Mouse (Mus musculus): ENCODE data around the gene Nek1. TPM values are rescaled to one million over a fixed set of nuclear protein-coding genes. Genes with fewer than 3 reads are reported as not detected.

The Nek1 gene
- polyA plus RNA-seq, 1 experiment from 2014 or later = 30.4 TPM

DNA sequence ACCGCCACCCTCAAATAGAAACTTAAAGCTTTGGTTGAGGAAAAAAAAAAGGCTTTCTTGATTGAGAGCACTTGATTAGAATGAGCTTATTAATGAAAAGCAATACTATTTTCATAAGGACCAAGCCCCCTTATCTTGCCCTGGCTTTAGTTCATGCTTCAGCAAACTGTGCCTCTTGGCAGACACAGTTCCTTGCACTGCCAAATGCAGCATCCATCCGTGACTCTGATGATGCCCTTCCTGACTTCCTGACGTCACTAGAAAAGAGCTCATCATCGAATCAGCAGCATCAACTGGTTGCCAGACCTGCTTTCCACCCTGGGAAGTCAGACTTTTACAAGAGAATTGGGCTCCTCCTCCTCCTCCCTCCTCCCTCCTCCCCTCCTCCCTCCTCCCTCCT, 157.6 kb downstream of the Nek1 start:
- Histone ChIP-seq H3K9me3 (ENCODE audit: control insufficient read depth, low read length) (no peaks in the 10 kb centered on the region), H3K4me2 (replicated peaks; ENCODE audit: low read depth, low read length) (no peak overlapping the region), H3K4me3 (ENCODE audit: low read depth, low read length) (no peak overlapping the region), H3K36me3 (ENCODE audit: control insufficient read depth, insufficient read depth, low read length) (no peaks in the 10 kb centered on the region), H3K9ac (ENCODE audit: low read depth, low read length) (no peak overlapping the region), H3K27me3 (ENCODE audit: control insufficient read depth, insufficient read depth, low read length) (no peaks in the 10 kb centered on the region), H3K4me1 (replicated peaks; ENCODE audit: control insufficient read depth, insufficient read depth, low read length) (no peaks in the 10 kb centered on the region), H3K27ac (ENCODE audit: low read depth, low read length) (no peak overlapping the region)
- ATAC-seq (ENCODE audit: low FRiP score) (no peak), DNase-seq (ENCODE audit: low spot score) (no peak)
- WGBS = 82% methylated on average over 4 of the region's 4 CpGs

DNA sequence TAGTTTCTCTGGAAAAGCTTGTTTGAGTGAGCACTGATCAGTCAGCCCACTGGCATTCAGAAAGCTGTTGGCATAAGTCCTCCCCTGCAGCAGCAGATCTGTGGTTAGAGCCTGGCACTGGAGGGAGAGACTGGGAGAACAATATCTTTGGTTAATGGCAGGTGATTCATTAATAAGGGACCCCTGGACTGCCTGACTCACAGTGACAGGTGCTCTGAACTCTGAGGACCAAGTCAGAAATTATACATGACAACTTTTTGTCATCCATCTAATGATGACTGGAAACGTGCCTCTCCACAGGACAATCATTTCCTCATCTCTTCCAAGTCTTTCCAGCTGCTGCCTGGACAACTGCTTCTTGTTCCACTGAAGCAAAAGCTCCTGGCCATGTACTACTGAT, 163.4 kb downstream of the Nek1 start:
- no peak for DNase-seq (ENCODE audit: low spot score)
- Histone ChIP-seq H3K4me2 (replicated peaks; ENCODE audit: low read depth, low read length) (no peak overlapping the region), H3K27ac (ENCODE audit: low read depth, low read length) (no peak overlapping the region), H3K9me3 (ENCODE audit: control insufficient read depth, low read length) (no peaks in the 10 kb centered on the region), H3K36me3 (ENCODE audit: control insufficient read depth, insufficient read depth, low read length) (no peaks in the 10 kb centered on the region), H3K9ac (ENCODE audit: low read depth, low read length) (no peak overlapping the region), H3K27me3 (ENCODE audit: control insufficient read depth, insufficient read depth, low read length) (no peaks in the 10 kb centered on the region), H3K4me3 (ENCODE audit: low read depth, low read length) (no peak overlapping the region), H3K4me1 (replicated peaks; ENCODE audit: control insufficient read depth, insufficient read depth, low read length) (no peaks in the 10 kb centered on the region)
- 69% methylated on average over 1 of the region's 1 CpGs for WGBS
- no peak for ATAC-seq (ENCODE audit: low FRiP score)

DNA sequence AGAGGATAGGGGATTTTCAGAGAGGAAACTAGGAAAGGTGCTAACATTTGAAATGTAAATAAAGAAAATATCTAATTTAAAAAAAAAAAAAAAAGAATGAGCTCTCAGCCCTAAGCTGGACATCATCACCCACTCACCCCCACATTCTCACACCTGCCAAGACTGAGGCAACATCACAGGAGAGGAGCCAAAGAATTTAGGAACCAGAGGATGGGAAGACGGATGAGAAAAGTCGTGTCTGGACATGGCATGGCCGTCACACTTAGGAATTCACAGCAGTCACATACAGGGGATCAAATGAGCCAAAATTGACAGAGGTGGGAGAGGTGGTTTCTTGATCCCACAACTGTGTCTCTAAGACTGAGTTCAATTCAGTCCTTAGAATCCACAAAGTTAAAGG, 165.5 kb downstream of the Nek1 start:
- H3K4me2 ChIP-seq (replicated peaks; ENCODE audit: low read depth, low read length) = no peak overlapping the region
- H3K9me3 ChIP-seq (ENCODE audit: control insufficient read depth, low read length) = no peaks in the 10 kb centered on the region
- no peak for DNase-seq (ENCODE audit: low spot score)
- H3K36me3 ChIP-seq (ENCODE audit: control insufficient read depth, insufficient read depth, low read length) = no peaks in the 10 kb centered on the region
- no peak overlapping the region for H3K9ac ChIP-seq (ENCODE audit: low read depth, low read length)
- ATAC-seq (ENCODE audit: low FRiP score) = no peak
- no peak overlapping the region for H3K27ac ChIP-seq (ENCODE audit: low read depth, low read length)
- WGBS = 70% methylated on average over 3 of the region's 3 CpGs
- no peaks in the 10 kb centered on the region for H3K4me1 ChIP-seq (replicated peaks; ENCODE audit: control insufficient read depth, insufficient read depth, low read length)
- no peak overlapping the region for H3K4me3 ChIP-seq (ENCODE audit: low read depth, low read length)
- no peaks in the 10 kb centered on the region for H3K27me3 ChIP-seq (ENCODE audit: control insufficient read depth, insufficient read depth, low read length)

DNA sequence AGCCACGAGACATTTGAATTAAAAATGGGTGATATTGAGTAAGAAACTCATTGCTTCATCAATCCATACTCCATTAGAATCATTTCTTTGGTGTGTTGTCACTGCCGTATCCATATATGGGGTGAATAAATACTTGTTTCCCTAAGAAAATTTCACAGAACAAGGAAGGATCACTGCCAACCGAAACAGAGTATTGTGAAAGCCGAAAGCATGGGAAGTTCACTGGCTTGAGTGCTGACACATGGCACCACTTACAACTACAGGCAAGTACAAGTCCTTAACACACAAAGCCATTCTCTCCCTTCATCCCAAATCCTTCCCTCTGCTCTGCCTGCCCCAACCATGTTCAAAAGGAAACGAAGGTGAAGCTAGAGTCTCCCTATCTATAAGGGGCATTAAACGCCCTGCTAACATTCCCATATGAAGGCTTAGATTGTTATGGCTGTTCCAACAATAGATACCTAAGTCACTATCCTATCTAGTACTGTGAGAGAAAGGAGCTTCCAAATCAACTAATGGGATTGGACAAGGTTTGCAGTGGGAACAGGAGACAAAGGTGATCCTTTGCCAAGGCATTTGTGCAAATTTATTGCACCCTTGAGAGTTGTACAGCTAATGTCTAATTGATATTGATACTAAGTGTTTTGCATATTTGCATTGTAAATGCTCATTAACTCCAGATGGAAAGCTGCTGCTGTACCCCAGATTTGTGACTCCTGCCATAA, 168.6 kb downstream of the Nek1 start:
- no peak for DNase-seq (ENCODE audit: low spot score)
- H3K4me2 ChIP-seq (replicated peaks; ENCODE audit: low read depth, low read length) = no peak overlapping the region
- no peak overlapping the region for H3K27ac ChIP-seq (ENCODE audit: low read depth, low read length)
- no peaks in the 10 kb centered on the region for H3K4me1 ChIP-seq (replicated peaks; ENCODE audit: control insufficient read depth, insufficient read depth, low read length)
- no peaks in the 10 kb centered on the region for H3K27me3 ChIP-seq (ENCODE audit: control insufficient read depth, insufficient read depth, low read length)
- no peak overlapping the region for H3K4me3 ChIP-seq (ENCODE audit: low read depth, low read length)
- H3K9ac ChIP-seq (ENCODE audit: low read depth, low read length) = no peak overlapping the region
- 91% methylated on average over 6 of the region's 6 CpGs for WGBS
- no peaks in the 10 kb centered on the region for H3K36me3 ChIP-seq (ENCODE audit: control insufficient read depth, insufficient read depth, low read length)
- ATAC-seq (ENCODE audit: low FRiP score) = no peak
- H3K9me3 ChIP-seq (ENCODE audit: control insufficient read depth, low read length) = no peaks in the 10 kb centered on the region

DNA sequence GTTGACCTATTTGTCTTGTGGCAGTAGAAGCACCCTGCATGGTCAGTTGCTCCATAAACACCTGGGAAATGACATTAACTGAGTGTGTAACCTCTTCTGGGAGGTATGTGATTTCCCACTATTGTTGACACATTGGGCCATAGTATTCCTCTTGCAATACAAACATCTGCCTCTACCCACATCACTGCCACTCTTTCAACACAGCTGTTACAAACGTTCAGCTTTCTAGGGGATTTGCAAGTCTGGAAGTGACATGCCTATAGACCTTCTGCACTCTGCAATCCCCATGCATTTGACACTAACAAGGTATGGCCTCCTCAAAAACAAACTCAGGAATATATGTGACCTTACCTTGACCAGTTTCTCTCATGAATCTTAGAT, 169.2 kb downstream of the Nek1 start:
- DNase-seq (ENCODE audit: low spot score) = no peak
- no peaks in the 10 kb centered on the region for H3K9me3 ChIP-seq (ENCODE audit: control insufficient read depth, low read length)
- H3K4me1 ChIP-seq (replicated peaks; ENCODE audit: control insufficient read depth, insufficient read depth, low read length) = no peaks in the 10 kb centered on the region
- no peak overlapping the region for H3K4me2 ChIP-seq (replicated peaks; ENCODE audit: low read depth, low read length)
- H3K4me3 ChIP-seq (ENCODE audit: low read depth, low read length) = no peak overlapping the region
- H3K36me3 ChIP-seq (ENCODE audit: control insufficient read depth, insufficient read depth, low read length) = no peaks in the 10 kb centered on the region
- ATAC-seq (ENCODE audit: low FRiP score) = no peak
- 66% methylated on average over 1 of the region's 1 CpGs for WGBS
- no peak overlapping the region for H3K27ac ChIP-seq (ENCODE audit: low read depth, low read length)
- no peak overlapping the region for H3K9ac ChIP-seq (ENCODE audit: low read depth, low read length)
- H3K27me3 ChIP-seq (ENCODE audit: control insufficient read depth, insufficient read depth, low read length) = no peaks in the 10 kb centered on the region

DNA sequence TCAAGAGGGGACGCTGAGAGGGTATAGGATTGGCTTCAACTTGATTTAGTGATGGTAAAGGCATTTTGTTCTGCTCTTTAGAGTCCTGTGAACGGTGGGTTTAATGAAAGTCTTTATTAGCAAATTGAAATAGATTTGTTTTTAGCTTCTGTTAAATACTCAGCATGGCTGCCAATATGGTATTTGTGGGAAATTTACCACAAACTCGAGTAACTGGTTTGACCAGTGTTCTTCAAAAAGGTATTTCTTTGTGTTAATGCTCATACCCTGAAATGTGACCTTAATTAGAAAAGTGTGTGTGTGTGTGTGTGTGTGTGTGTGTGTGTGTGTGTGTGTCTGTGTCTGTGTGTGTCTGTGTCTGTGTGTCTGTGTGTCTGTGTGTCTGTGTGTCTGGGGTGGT, 178.6 kb downstream of the Nek1 start:
- Histone ChIP-seq H3K27me3 (ENCODE audit: control insufficient read depth, insufficient read depth, low read length) (no peaks in the 10 kb centered on the region), H3K36me3 (ENCODE audit: control insufficient read depth, insufficient read depth, low read length) (no peaks in the 10 kb centered on the region), H3K9me3 (ENCODE audit: control insufficient read depth, low read length) (no peaks in the 10 kb centered on the region), H3K4me1 (replicated peaks; ENCODE audit: control insufficient read depth, insufficient read depth, low read length) (no peaks in the 10 kb centered on the region), H3K4me2 (replicated peaks; ENCODE audit: low read depth, low read length) (no peak overlapping the region), H3K4me3 (ENCODE audit: low read depth, low read length) (no peak overlapping the region), H3K9ac (ENCODE audit: low read depth, low read length) (no peak overlapping the region), H3K27ac (ENCODE audit: low read depth, low read length) (no peak overlapping the region)
- no peak for DNase-seq (ENCODE audit: low spot score)
- ATAC-seq (ENCODE audit: low FRiP score) = no peak
- 89% methylated on average over 3 of the region's 3 CpGs for WGBS

DNA sequence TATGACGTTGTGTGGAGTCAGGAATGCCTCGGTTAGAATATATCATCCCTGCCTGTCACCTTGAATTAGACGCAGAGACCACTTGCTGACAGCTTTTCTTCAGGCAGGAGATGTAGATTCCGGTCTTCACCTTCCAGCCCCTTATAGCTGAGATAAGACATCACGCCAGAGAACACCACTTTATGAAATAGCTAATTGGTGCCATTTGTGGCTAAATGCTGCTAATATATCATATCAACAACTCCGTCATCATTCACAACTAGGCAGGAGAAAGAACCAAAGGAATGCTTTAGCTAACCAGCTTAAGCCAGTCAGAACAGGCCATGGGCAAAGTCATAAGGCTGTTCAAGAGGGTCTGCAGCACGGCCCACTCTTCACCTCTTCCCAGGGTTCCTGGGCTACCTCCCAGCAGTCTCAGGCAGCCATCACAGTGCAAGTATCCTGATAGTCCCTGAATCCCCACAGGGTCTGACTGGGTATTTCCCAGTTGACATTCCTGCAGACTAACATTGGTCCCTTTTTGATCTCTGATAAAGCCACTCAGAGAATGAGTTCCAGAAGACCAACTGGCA, 181.0 kb downstream of the Nek1 start:
- no peaks in the 10 kb centered on the region for H3K36me3 ChIP-seq (ENCODE audit: control insufficient read depth, insufficient read depth, low read length)
- 82% methylated on average over 7 of the region's 7 CpGs for WGBS
- no peaks in the 10 kb centered on the region for H3K27me3 ChIP-seq (ENCODE audit: control insufficient read depth, insufficient read depth, low read length)
- no peaks in the 10 kb centered on the region for H3K9me3 ChIP-seq (ENCODE audit: control insufficient read depth, low read length)
- no peak overlapping the region for H3K27ac ChIP-seq (ENCODE audit: low read depth, low read length)
- ATAC-seq (ENCODE audit: low FRiP score) (no peak), DNase-seq (ENCODE audit: low spot score) (no peak)
- H3K4me3 ChIP-seq (ENCODE audit: low read depth, low read length) = no peak overlapping the region
- no peak overlapping the region for H3K9ac ChIP-seq (ENCODE audit: low read depth, low read length)
- no peak overlapping the region for H3K4me2 ChIP-seq (replicated peaks; ENCODE audit: low read depth, low read length)
- no peaks in the 10 kb centered on the region for H3K4me1 ChIP-seq (replicated peaks; ENCODE audit: control insufficient read depth, insufficient read depth, low read length)

DNA sequence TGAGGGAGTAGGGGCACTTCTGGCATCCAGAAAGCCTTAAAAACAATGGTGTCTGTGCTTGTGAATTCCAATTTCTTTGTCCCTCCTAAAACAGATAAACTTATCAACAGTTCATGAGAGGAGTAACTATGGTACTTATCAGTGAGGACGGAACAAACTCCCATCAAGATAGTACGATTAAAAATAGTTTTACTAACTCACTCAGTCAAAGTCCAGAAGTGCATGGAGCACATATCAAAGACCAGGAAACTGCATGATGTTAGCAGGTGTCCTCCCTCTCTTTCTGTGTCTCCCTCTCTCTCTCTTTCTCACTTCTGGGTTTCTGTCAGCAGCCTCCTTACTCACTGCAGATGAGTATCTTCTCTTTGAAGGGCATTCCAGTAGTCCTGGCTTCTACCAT, 182.9 kb downstream of the Nek1 start:
- Histone ChIP-seq H3K27me3 (ENCODE audit: control insufficient read depth, insufficient read depth, low read length) (no peaks in the 10 kb centered on the region), H3K27ac (ENCODE audit: low read depth, low read length) (no peak overlapping the region), H3K4me3 (ENCODE audit: low read depth, low read length) (no peak overlapping the region), H3K9ac (ENCODE audit: low read depth, low read length) (no peak overlapping the region), H3K36me3 (ENCODE audit: control insufficient read depth, insufficient read depth, low read length) (no peaks in the 10 kb centered on the region), H3K4me2 (replicated peaks; ENCODE audit: low read depth, low read length) (no peak overlapping the region), H3K4me1 (replicated peaks; ENCODE audit: control insufficient read depth, insufficient read depth, low read length) (no peaks in the 10 kb centered on the region), H3K9me3 (ENCODE audit: control insufficient read depth, low read length) (no peaks in the 10 kb centered on the region)
- DNase-seq (ENCODE audit: low spot score) = no peak
- ATAC-seq (ENCODE audit: low FRiP score) = no peak
- WGBS = 88% methylated on average over 2 of the region's 2 CpGs

Measured in hindbrain, embryonic 11.5 days (tissue).